ENCODE assay signal across 8 mouse cellular contexts in genomic region chr8:105268342-105269074, GRCm38 (mm10). TPM values are rescaled to one million over a fixed set of nuclear protein-coding genes. Genes with fewer than 3 reads are reported as not detected.
DNase-seq lines count a peak whose midpoint lies in the region; ATAC-seq lines count a peak whose summit lies in the region.

No protein-coding gene starts in this region.

- no peak overlapping the region for H3K27ac ChIP-seq in brown adipose tissue, adult 24 weeks (replicated peaks; ENCODE audit: low read depth, low read length)
- H3K27ac ChIP-seq in forebrain, embryonic 16.5 days (ENCODE audit: low read length), result no peak overlapping the region
- no peak overlapping the region for H3K27ac ChIP-seq in liver, embryonic 15.5 days (replicated peaks)

- peaks cover 5% of the 10 kb centered on the region; the same call in 1 of the 2 replicates for H3K4me1 ChIP-seq in brown adipose tissue, adult 24 weeks (ENCODE audit: control insufficient read depth, insufficient read depth, insufficient read length, low read length)
- peaks cover 35% of the 10 kb centered on the region for H3K4me1 ChIP-seq in forebrain, embryonic 16.5 days (replicated peaks; ENCODE audit: control insufficient read depth, insufficient read depth, low read length)
- H3K4me1 ChIP-seq in liver, embryonic 15.5 days (replicated peaks), result peaks cover 53% of the 10 kb centered on the region

- DNase-seq in adrenal gland, postnatal 10 days, result peak; percentile 49
- DNase-seq in adrenal gland, postnatal 4 days (ENCODE audit: low spot score in 2 of 2), result no peak
- DNase-seq in kidney, postnatal 10 days, result peak; percentile 66
- peak; percentile 86 to 90 for DNase-seq in right cerebral cortex, adult 2 months (ENCODE audit: low spot score in 2 of 2)
- no peak for DNase-seq in urinary bladder, adult 18-20 months (ENCODE audit: low spot score in 2 of 2)

- under 1% methylated on average over 65 of the region's 65 CpGs for WGBS in forebrain, embryonic 16.5 days
- WGBS in liver, embryonic 15.5 days (ENCODE audit: insufficient replicate concordance), result 5% methylated on average over 65 of the region's 65 CpGs

- peak overlapping the region; percentile 90 for H3K4me2 ChIP-seq in forebrain, embryonic 16.5 days (ENCODE audit: low read length)
- peak overlapping the region; percentile 64 for H3K4me2 ChIP-seq in liver, embryonic 15.5 days

- ATAC-seq in forebrain, embryonic 16.5 days, result peak; percentile 92
- ATAC-seq in liver, embryonic 15.5 days (ENCODE audit: insufficient read depth), result no peak

- peaks cover 3% of the 10 kb centered on the region; the same call in 1 of the 2 replicates for H3K9me3 ChIP-seq in forebrain, embryonic 16.5 days (ENCODE audit: control insufficient read depth, low read length)
- H3K9me3 ChIP-seq in liver, embryonic 15.5 days (replicated peaks), result no peaks in the 10 kb centered on the region

- H3K36me3 ChIP-seq in forebrain, embryonic 16.5 days (ENCODE audit: control insufficient read depth, insufficient read depth), result no peaks in the 10 kb centered on the region
- H3K36me3 ChIP-seq in liver, embryonic 15.5 days (replicated peaks), result no peaks in the 10 kb centered on the region

- H3K27me3 ChIP-seq in forebrain, embryonic 16.5 days (replicated peaks; ENCODE audit: control insufficient read depth, insufficient read depth, low read length), result peaks cover 92% of the 10 kb centered on the region
- H3K27me3 ChIP-seq in liver, embryonic 15.5 days, result peaks cover 97% of the 10 kb centered on the region

- H3K4me3 ChIP-seq in brown adipose tissue, adult 24 weeks (ENCODE audit: insufficient read depth, low read depth, low read length), result peak overlapping the region; percentile 64
- H3K4me3 ChIP-seq in forebrain, embryonic 16.5 days (replicated peaks; ENCODE audit: low read length), result peak overlapping the region; percentile 57
- peak overlapping the region; percentile 38 for H3K4me3 ChIP-seq in liver, embryonic 15.5 days (replicated peaks)

- peak overlapping the region; percentile 61 for H3K9ac ChIP-seq in forebrain, embryonic 16.5 days (replicated peaks; ENCODE audit: low read depth, low read length)
- no peak overlapping the region for H3K9ac ChIP-seq in liver, embryonic 15.5 days

RNA-seq across cellular contexts. Expression of gene Hsf4, which starts 1.1 kb away (rescaled TPM):
- 1 to 10 TPM in 1 of 2 experiments, under 1 TPM in 1; 0.84 to 1.4 TPM for total RNA-seq in adrenal gland, postnatal 10 days (2021)
- under 1 TPM; 0.42 to 0.53 TPM for total RNA-seq in adrenal gland, postnatal 4 days (2021)
- polyA plus RNA-seq in brown adipose tissue, adult 24 weeks (2012; ENCODE audit: insufficient read depth, insufficient read length, missing spikeins), result 5.0 and 6.9 TPM in 2 replicates
- polyA plus RNA-seq in forebrain, embryonic 16.5 days (2015; fragmentation: Nextera tagmentation; extraction: Ambion mirVana), result 0.25 TPM in 1 of 2 replicates, not detected in the other
- polyA plus RNA-seq in liver, embryonic 15.5 days (2015; fragmentation: Nextera tagmentation; extraction: Ambion mirVana), result not detected in 2 replicates

RNA-seq across cellular contexts. Expression of gene Fbxl8, which starts 4.1 kb away (rescaled TPM):
- total RNA-seq in adrenal gland, postnatal 10 days (2021), result 1 to 10 TPM; 3.2 to 3.6 TPM
- total RNA-seq in adrenal gland, postnatal 4 days (2021), result 1 to 10 TPM; 3.2 to 3.5 TPM
- 2.0 TPM in 2 replicates for polyA plus RNA-seq in brown adipose tissue, adult 24 weeks (2012; ENCODE audit: insufficient read depth, insufficient read length, missing spikeins)
- polyA plus RNA-seq in forebrain, embryonic 16.5 days (2015; fragmentation: Nextera tagmentation; extraction: Ambion mirVana), result 0.83 and 0.96 TPM in 2 replicates
- polyA plus RNA-seq in liver, embryonic 15.5 days (2015; fragmentation: Nextera tagmentation; extraction: Ambion mirVana), result 1.2 and 1.3 TPM in 2 replicates

RNA-seq across cellular contexts. Expression of gene Tradd, which starts 4.1 kb away (rescaled TPM):
- 10 to 100 TPM; 12.9 to 13.3 TPM for total RNA-seq in adrenal gland, postnatal 10 days (2021)
- total RNA-seq in adrenal gland, postnatal 4 days (2021), result 10 to 100 TPM; 15.9 to 17.4 TPM
- 5.1 TPM in 2 replicates for polyA plus RNA-seq in brown adipose tissue, adult 24 weeks (2012; ENCODE audit: insufficient read depth, insufficient read length, missing spikeins)
- 23.4 and 27.3 TPM in 2 replicates for polyA plus RNA-seq in forebrain, embryonic 16.5 days (2015; fragmentation: Nextera tagmentation; extraction: Ambion mirVana)
- polyA plus RNA-seq in liver, embryonic 15.5 days (2015; fragmentation: Nextera tagmentation; extraction: Ambion mirVana), result 14.9 and 15.5 TPM in 2 replicates

RNA-seq across cellular contexts. Expression of gene Nol3, which starts 7.4 kb away (rescaled TPM):
- 10 to 100 TPM in 1 of 2 experiments, 1 to 10 TPM in 1; 9.4 to 13.1 TPM for total RNA-seq in adrenal gland, postnatal 10 days (2021)
- 1 to 10 TPM; 1.8 to 2.7 TPM for total RNA-seq in adrenal gland, postnatal 4 days (2021)
- 57.4 and 71.2 TPM in 2 replicates for polyA plus RNA-seq in brown adipose tissue, adult 24 weeks (2012; ENCODE audit: insufficient read depth, insufficient read length, missing spikeins)
- polyA plus RNA-seq in forebrain, embryonic 16.5 days (2015; fragmentation: Nextera tagmentation; extraction: Ambion mirVana), result 1.5 and 2.8 TPM in 2 replicates
- polyA plus RNA-seq in liver, embryonic 15.5 days (2015; fragmentation: Nextera tagmentation; extraction: Ambion mirVana), result 0.22 and 0.30 TPM in 2 replicates

RNA-seq across cellular contexts. Expression of gene B3gnt9, which starts 13.6 kb away (rescaled TPM):
- total RNA-seq in adrenal gland, postnatal 10 days (2021), result 1 to 10 TPM; 7.7 to 7.9 TPM
- 10 to 100 TPM; 10.4 to 11.3 TPM for total RNA-seq in adrenal gland, postnatal 4 days (2021)
- 1.9 and 2.8 TPM in 2 replicates for polyA plus RNA-seq in brown adipose tissue, adult 24 weeks (2012; ENCODE audit: insufficient read depth, insufficient read length, missing spikeins)
- polyA plus RNA-seq in forebrain, embryonic 16.5 days (2015; fragmentation: Nextera tagmentation; extraction: Ambion mirVana), result 3.8 and 4.3 TPM in 2 replicates
- polyA plus RNA-seq in liver, embryonic 15.5 days (2015; fragmentation: Nextera tagmentation; extraction: Ambion mirVana), result 2.3 and 2.4 TPM in 2 replicates

Comparison
In these comparisons a context has a peak if more than half of its experiments do, and no peak if none do; other contexts are left out.
1. DNase-seq: peak in adrenal gland, postnatal 10 days (single experiment), kidney, postnatal 10 days (single experiment) and right cerebral cortex, adult 2 months (2 of 2); none in adrenal gland, postnatal 4 days (0 of 2) and urinary bladder, adult 18-20 months (0 of 2).
2. Peak in every context shown above with its lines, with median percentiles within 50 percentile points of each other: H3K4me3 ChIP-seq.